Mouse (Mus musculus) megakaryocyte, adult 5-6 weeks (primary cell): ENCODE measurements around the gene Arl4d. TPM values are rescaled to one million over a fixed set of nuclear protein-coding genes. Genes with fewer than 3 reads are reported as not detected.
"Not testable (repeated sequence)": the region's sequence is repeated elsewhere in the genome, so short reads cannot be mapped to it uniquely, and the experiment has no call there.

Experiments
- ATAC-seq: 2 replicates; pipeline ENCODE4 v1.8.0; 2016; ENCODE audit warnings: mild to moderate bottlenecking, inconsistent platforms; ENCODE audit not compliant: poor library complexity, severe bottlenecking
- total RNA-seq, 2 experiments: library from RNA; stranded (forward) in 1 of 2; stranded (reverse) in 1 of 2; fragments of 153-499, 151-499 nt in 1 of 2; fragments of 221-1000, 200-1000 nt in 1 of 2; gene quantifications; 2 replicates each; pipeline versions ENCODE4 v1.2.3 to v1.2.4; 2015 to 2017

Arl4d gene
- total RNA-seq (2015) (1.7 and 2.3 TPM in 2 replicates), total RNA-seq (2017) (1.0 and 2.1 TPM in 2 replicates)

- peak; percentile 96 for ATAC-seq
Observed at GRCm38 (mm10) chr11:101664825-101665635, at the start of gene Arl4d. TSS of gene Arl4d (plus strand) at chr11:101665541.

GRCm38 (mm10) chr11:101616104-101616503 lies 49.2 kb upstream of the Arl4d start:
- no peak for ATAC-seq

- no peak for ATAC-seq
Observed at GRCm38 (mm10) chr11:101616948-101617767, 48.2 kb upstream of the Arl4d start.

GRCm38 (mm10) chr11:101617849-101618248 lies 47.5 kb upstream of the Arl4d start:
- peak; percentile 27; the same call in 1 of the 2 replicates for ATAC-seq

- no peak for ATAC-seq
Observed at GRCm38 (mm10) chr11:101618596-101618995, 46.7 kb upstream of the Arl4d start.

- ATAC-seq = not testable (repeated sequence)
Observed at GRCm38 (mm10) chr11:101620022-101620655, 45.2 kb upstream of the Arl4d start.

- ATAC-seq = peak; percentile 13
Observed at GRCm38 (mm10) chr11:101626649-101626994, 38.7 kb upstream of the Arl4d start.

GRCm38 (mm10) chr11:101626995-101627856 lies 38.1 kb upstream of the Arl4d start, which contains the start of gene Rdm1:
TSS of gene Rdm1 (plus strand) at chr11:101627195.
- ATAC-seq = peak; percentile 61

GRCm38 (mm10) chr11:101627857-101628559 lies 37.3 kb upstream of the Arl4d start:
- peak; percentile 73 for ATAC-seq

- ATAC-seq = not testable (repeated sequence)
Observed at GRCm38 (mm10) chr11:101628733-101629417, 36.5 kb upstream of the Arl4d start.

GRCm38 (mm10) chr11:101635660-101636059 lies 29.7 kb upstream of the Arl4d start:
- no peak for ATAC-seq

GRCm38 (mm10) chr11:101639761-101640160 lies 25.6 kb upstream of the Arl4d start:
- no peak for ATAC-seq

GRCm38 (mm10) chr11:101640857-101641709 lies 24.3 kb upstream of the Arl4d start:
- peak; percentile 53 for ATAC-seq

- peak; percentile 63 for ATAC-seq
Observed at GRCm38 (mm10) chr11:101641710-101642642, 23.4 kb upstream of the Arl4d start.

- ATAC-seq = no peak
Observed at GRCm38 (mm10) chr11:101642931-101643330, 22.4 kb upstream of the Arl4d start.

- ATAC-seq = no peak
Observed at GRCm38 (mm10) chr11:101644591-101644990, 20.8 kb upstream of the Arl4d start.

GRCm38 (mm10) chr11:101645043-101645410 lies 20.3 kb upstream of the Arl4d start:
- ATAC-seq = not testable (repeated sequence)
